Mouse (Mus musculus): ENCODE results near the gene Rgs7.

The Rgs7 gene

GRCm38 (mm10) chr1:175491861-175492682 lies at the start of gene Rgs7:
Gene Rgs7 (minus strand): TSS chr1:175492500.
- DNase-seq: peak; percentile 74

GRCm38 (mm10) chr1:175540700-175541099 lies 48.4 kb upstream of the Rgs7 start:
- DNase-seq: no peak

GRCm38 (mm10) chr1:175537321-175537720 lies 45.0 kb upstream of the Rgs7 start:
- no peak for DNase-seq

GRCm38 (mm10) chr1:175529858-175530257 lies 37.6 kb upstream of the Rgs7 start:
- no peak for DNase-seq

GRCm38 (mm10) chr1:175524626-175525294 lies 32.5 kb upstream of the Rgs7 start:
- no peak for DNase-seq

- no peak for DNase-seq
Observed at GRCm38 (mm10) chr1:175523572-175523971, 31.3 kb upstream of the Rgs7 start.

GRCm38 (mm10) chr1:175514543-175514942 lies 22.2 kb upstream of the Rgs7 start:
- DNase-seq: no peak

- no peak for DNase-seq
Observed at GRCm38 (mm10) chr1:175512173-175512572, 19.9 kb upstream of the Rgs7 start.

- no peak for DNase-seq
Observed at GRCm38 (mm10) chr1:175509989-175510388, 17.7 kb upstream of the Rgs7 start.

GRCm38 (mm10) chr1:175492683-175493043 lies 363 bp upstream of the Rgs7 start:
- DNase-seq: no peak

- no peak for DNase-seq
Observed at GRCm38 (mm10) chr1:175491511-175491860, 814 bp downstream of the Rgs7 start.

- no peak for DNase-seq
Observed at GRCm38 (mm10) chr1:175485109-175485508, 7.2 kb downstream of the Rgs7 start.

- DNase-seq: no peak
Observed at GRCm38 (mm10) chr1:175473060-175473459, 19.2 kb downstream of the Rgs7 start.

- no peak for DNase-seq
Observed at GRCm38 (mm10) chr1:175469087-175469788, 23.1 kb downstream of the Rgs7 start.

- peak; percentile 22 for DNase-seq
Observed at GRCm38 (mm10) chr1:175464566-175464965, 27.7 kb downstream of the Rgs7 start.

- DNase-seq: peak; percentile 50
Observed at GRCm38 (mm10) chr1:175462351-175462750, 29.9 kb downstream of the Rgs7 start.

- no peak for DNase-seq
Observed at GRCm38 (mm10) chr1:175454041-175454636, 38.2 kb downstream of the Rgs7 start.

- DNase-seq: no peak
Observed at GRCm38 (mm10) chr1:175448017-175448416, 44.3 kb downstream of the Rgs7 start.

- DNase-seq: no peak
Observed at GRCm38 (mm10) chr1:175442939-175443338, 49.4 kb downstream of the Rgs7 start.

GRCm38 (mm10) chr1:175442025-175442424 lies 50.3 kb downstream of the Rgs7 start:
- DNase-seq: peak; percentile 60

- DNase-seq: no peak
Observed at GRCm38 (mm10) chr1:175433622-175434204, 58.6 kb downstream of the Rgs7 start.

- DNase-seq: no peak
Observed at GRCm38 (mm10) chr1:175433128-175433527, 59.2 kb downstream of the Rgs7 start.

Data from layer of hippocampus, adult 9-11 months (tissue).